Mouse (Mus musculus): ENCODE measurements around the gene Scgb2b24. TPM values are rescaled to one million over a fixed set of nuclear protein-coding genes. Genes with fewer than 3 reads are reported as not detected.

Scgb2b24 gene
- not detected in 2 replicates for polyA plus RNA-seq (2015; fragmentation: Nextera tagmentation; extraction: Ambion mirVana)

- ATAC-seq (replicated peaks; ENCODE audit: low FRiP score, low read depth), result no peak
- no peaks in the 10 kb centered on the region for H3K4me1 ChIP-seq (replicated peaks; ENCODE audit: insufficient read depth, low read length)
- TF ChIP-seq CTCF (IDR thresholded peaks at IDR 0.05; ENCODE audit: low read depth), result no peak
- H3K4me2 ChIP-seq (ENCODE audit: low read length), result no peak within 1 kb of the TSS
- H3K36me3 ChIP-seq (ENCODE audit: insufficient read depth, low read length), result no peaks in the 10 kb centered on the region
- no peak within 1 kb of the TSS for H3K4me3 ChIP-seq (replicated peaks; ENCODE audit: low read depth, low read length)
- no peaks in the 10 kb centered on the region for H3K27me3 ChIP-seq (ENCODE audit: insufficient read depth, low read length)
- 91% methylated on average over 2 of the region's 2 CpGs for WGBS
- DNase-seq (ENCODE audit: low spot score), result no peak
- peaks cover 4% of the 10 kb centered on the region; the same call in 1 of the 2 replicates for H3K9me3 ChIP-seq (replicated peaks; ENCODE audit: low read length)
- no peak within 1 kb of the TSS for H3K27ac ChIP-seq
- no peak within 1 kb of the TSS for H3K9ac ChIP-seq (ENCODE audit: low read depth, low read length)
Observed at GRCm38 (mm10) chr7:33739212-33739611, at the start of gene Scgb2b24. TSS of gene Scgb2b24 (minus strand) at chr7:33739312.

DNA sequence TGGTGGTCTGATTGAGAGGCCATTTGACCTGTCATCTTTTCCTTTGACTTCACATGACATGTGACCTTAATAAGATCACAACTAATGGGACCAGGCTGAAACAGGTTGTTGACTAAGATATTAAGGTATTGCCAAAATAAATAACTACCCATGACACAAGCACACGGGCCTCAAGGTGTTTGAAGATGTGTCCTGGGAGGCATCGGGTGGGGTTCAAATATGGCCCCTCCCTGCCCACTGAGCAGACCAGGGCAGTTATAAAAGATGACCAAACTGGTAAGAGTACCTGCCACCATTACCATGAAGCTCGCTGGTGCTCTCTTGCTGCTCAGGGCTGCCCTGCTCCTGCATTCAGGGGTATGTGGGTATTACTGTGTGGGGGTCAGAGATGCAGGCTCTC, 4.4 kb upstream of the Scgb2b24 start, which contains the start of gene Scgb1b24:
Gene Scgb1b24 (plus strand): TSS at position 301 of the 400 bp plus-strand sequence.
- DNase-seq (ENCODE audit: low spot score) (no peak), ATAC-seq (replicated peaks; ENCODE audit: low FRiP score, low read depth) (no peak)
- Histone ChIP-seq H3K36me3 (ENCODE audit: insufficient read depth, low read length) (no peaks in the 10 kb centered on the region), H3K9me3 (replicated peaks; ENCODE audit: low read length) (peaks cover 4% of the 10 kb centered on the region; the same call in 1 of the 2 replicates), H3K4me1 (replicated peaks; ENCODE audit: insufficient read depth, low read length) (no peaks in the 10 kb centered on the region), H3K4me3 (replicated peaks; ENCODE audit: low read depth, low read length) (no peak within 1 kb of the TSS), H3K27me3 (ENCODE audit: insufficient read depth, low read length) (no peaks in the 10 kb centered on the region), H3K4me2 (ENCODE audit: low read length) (no peak within 1 kb of the TSS), H3K27ac (no peak within 1 kb of the TSS), H3K9ac (ENCODE audit: low read depth, low read length) (no peak within 1 kb of the TSS)
- 79% methylated on average over 3 of the region's 3 CpGs for WGBS
- no peak for TF ChIP-seq CTCF (IDR thresholded peaks at IDR 0.05; ENCODE audit: low read depth)

DNA sequence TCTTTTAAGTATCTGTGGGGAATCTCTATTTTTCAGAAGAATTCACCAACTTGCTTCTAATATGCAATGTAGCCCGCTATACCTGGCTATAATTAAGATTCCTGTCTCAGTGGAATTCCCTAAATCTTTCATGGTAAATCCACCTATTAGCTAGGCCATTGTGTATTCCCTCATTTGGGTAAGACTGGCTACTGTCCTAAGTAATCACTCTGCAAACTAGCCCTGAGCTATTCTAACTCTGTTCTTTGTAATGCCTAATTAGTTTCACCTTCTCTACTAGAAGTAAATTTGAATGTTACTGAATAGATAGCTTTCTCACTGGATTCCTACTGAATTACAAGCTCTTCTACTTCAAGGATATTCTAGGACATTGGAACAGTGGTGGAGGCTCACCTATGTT, 49.2 kb downstream of the Scgb2b24 start:
- no peak for ATAC-seq (replicated peaks; ENCODE audit: low FRiP score, low read depth)

More for the DNA sequence above, 49.2 kb downstream of the Scgb2b24 start:
- Histone ChIP-seq H3K9ac (ENCODE audit: low read depth, low read length) (no peak overlapping the region), H3K9me3 (replicated peaks; ENCODE audit: low read length) (no peaks in the 10 kb centered on the region), H3K4me3 (replicated peaks; ENCODE audit: low read depth, low read length) (no peak overlapping the region), H3K36me3 (ENCODE audit: insufficient read depth, low read length) (no peaks in the 10 kb centered on the region), H3K4me2 (ENCODE audit: low read length) (no peak overlapping the region), H3K27me3 (ENCODE audit: insufficient read depth, low read length) (no peaks in the 10 kb centered on the region), H3K4me1 (replicated peaks; ENCODE audit: insufficient read depth, low read length) (no peaks in the 10 kb centered on the region), H3K27ac (no peak overlapping the region)
- WGBS, result 18% methylated on average over 1 of the region's 1 CpGs
- no peak for DNase-seq (ENCODE audit: low spot score)
- TF ChIP-seq CTCF (IDR thresholded peaks at IDR 0.05; ENCODE audit: low read depth), result no peak

Other genes starting within 250 kb of the Scgb2b24 start
- gene Scgb2b21, start 218.9 kb downstream of the Scgb2b24 start, polyA plus RNA-seq (2015; fragmentation: Nextera tagmentation; extraction: Ambion mirVana), result not detected in 2 replicates
- not detected in 2 replicates for gene Scgb1b24, start 4.5 kb upstream of the Scgb2b24 start, polyA plus RNA-seq (2015; fragmentation: Nextera tagmentation; extraction: Ambion mirVana)
- not detected in 2 replicates for gene Scgb2b26, start 205.7 kb upstream of the Scgb2b24 start, polyA plus RNA-seq (2015; fragmentation: Nextera tagmentation; extraction: Ambion mirVana)